In genomic region chr1:35875210-35875811, GRCm38 (mm10) we compare ENCODE assay signal across 8 mouse cellular contexts.
A peak's percentile ranks its signal among the peaks of the same experiment; 100 is the strongest.
DNase-seq lines count a peak whose midpoint lies in the region; ATAC-seq and TF ChIP-seq lines count a peak whose summit lies in the region.

No protein-coding gene starts in this region.

- ATAC-seq in hindbrain, embryonic 11.5 days (ENCODE audit: low FRiP score): no peak
- peak; percentile 62 for ATAC-seq in lung, embryonic 14.5 days (ENCODE audit: insufficient read depth)
- ATAC-seq in CD4-positive, CD25-positive, alpha-beta regulatory T cell, adult 4 months: no peak

- WGBS in hindbrain, embryonic 10.5 days: 82% methylated on average over 11 of the region's 11 CpGs
- 80% methylated on average over 11 of the region's 11 CpGs for WGBS in hindbrain, embryonic 11.5 days
- WGBS in lung, embryonic 14.5 days: 15% methylated on average over 11 of the region's 11 CpGs

- H3K4me2 ChIP-seq in hindbrain, embryonic 11.5 days (replicated peaks; ENCODE audit: low read depth, low read length): no peak overlapping the region
- no peak overlapping the region for H3K4me2 ChIP-seq in lung, embryonic 14.5 days

- H3K4me3 ChIP-seq in hindbrain, embryonic 10.5 days: no peak overlapping the region
- H3K4me3 ChIP-seq in hindbrain, embryonic 11.5 days (ENCODE audit: low read depth, low read length): no peak overlapping the region
- no peak overlapping the region for H3K4me3 ChIP-seq in lung, embryonic 14.5 days (ENCODE audit: low read depth, low read length)

- TF ChIP-seq CTCF in lung, embryonic 14.5 days (IDR thresholded peaks at IDR 0.05; ENCODE audit: low read depth): no peak

- DNase-seq in hindbrain, embryonic 10.5 days (ENCODE audit: low spot score): no peak
- DNase-seq in hindbrain, embryonic 11.5 days (ENCODE audit: low spot score): no peak
- peak; percentile 14 for DNase-seq in brain, adult 2 months (ENCODE audit: low read depth, low spot score)
- peak; percentile 55 to 72 for DNase-seq in heart, adult 9 months (ENCODE audit: low spot score in 2 of 2)
- peak; percentile 86 for DNase-seq in lung, embryonic 14.5 days
- no peak for DNase-seq in spleen, postnatal 36 days (ENCODE audit: low spot score in 2 of 2)
- DNase-seq in thymus, postnatal 0 days (ENCODE audit: low spot score): no peak

- peak overlapping the region; percentile 41; the same call in 1 of the 2 replicates for H3K27ac ChIP-seq in hindbrain, embryonic 10.5 days
- no peak overlapping the region for H3K27ac ChIP-seq in hindbrain, embryonic 11.5 days (ENCODE audit: low read depth, low read length)
- peak overlapping the region; percentile 54; the same call in 1 of the 2 replicates for H3K27ac ChIP-seq in lung, embryonic 14.5 days (ENCODE audit: low read depth)

- H3K36me3 ChIP-seq in hindbrain, embryonic 10.5 days: no peaks in the 10 kb centered on the region
- no peaks in the 10 kb centered on the region for H3K36me3 ChIP-seq in hindbrain, embryonic 11.5 days (ENCODE audit: control insufficient read depth, insufficient read depth, low read length)
- no peaks in the 10 kb centered on the region for H3K36me3 ChIP-seq in lung, embryonic 14.5 days (ENCODE audit: insufficient read depth)

- H3K9ac ChIP-seq in hindbrain, embryonic 11.5 days (ENCODE audit: low read depth, low read length): no peak overlapping the region
- H3K9ac ChIP-seq in lung, embryonic 14.5 days: no peak overlapping the region

- no peaks in the 10 kb centered on the region for H3K9me3 ChIP-seq in hindbrain, embryonic 10.5 days
- no peaks in the 10 kb centered on the region for H3K9me3 ChIP-seq in hindbrain, embryonic 11.5 days (ENCODE audit: control insufficient read depth, low read length)
- no peaks in the 10 kb centered on the region for H3K9me3 ChIP-seq in lung, embryonic 14.5 days (ENCODE audit: low read depth, low read length)

- H3K27me3 ChIP-seq in hindbrain, embryonic 10.5 days (ENCODE audit: insufficient read depth, poor library complexity, severe bottlenecking): no peaks in the 10 kb centered on the region
- H3K27me3 ChIP-seq in hindbrain, embryonic 11.5 days (ENCODE audit: control insufficient read depth, insufficient read depth, low read length): no peaks in the 10 kb centered on the region
- no peaks in the 10 kb centered on the region for H3K27me3 ChIP-seq in lung, embryonic 14.5 days (ENCODE audit: insufficient read depth, low read length)

- H3K4me1 ChIP-seq in hindbrain, embryonic 10.5 days (replicated peaks): peaks cover 13% of the 10 kb centered on the region
- no peaks in the 10 kb centered on the region for H3K4me1 ChIP-seq in hindbrain, embryonic 11.5 days (replicated peaks; ENCODE audit: control insufficient read depth, insufficient read depth, low read length)
- H3K4me1 ChIP-seq in lung, embryonic 14.5 days (ENCODE audit: insufficient read depth): peaks cover 13% of the 10 kb centered on the region

Comparison
In these comparisons a context has a peak if more than half of its experiments do, and no peak if none do; other contexts are left out.
1. DNase-seq: peak in brain, adult 2 months (single experiment), heart, adult 9 months (2 of 2) and lung, embryonic 14.5 days (single experiment); none in hindbrain, embryonic 10.5 days (single experiment), hindbrain, embryonic 11.5 days (single experiment), spleen, postnatal 36 days (0 of 2) and thymus, postnatal 0 days (single experiment).